Mouse (Mus musculus) gastrocnemius, postnatal 4 days (tissue): ENCODE measurements at regions not wholly inside any gene's neighbourhood (a gene's known extent, or its start where the extent isn't known, plus 50 kb on each side); places are given as distances from the start of the nearest gene placed in this dataset.

Source experiments
- DNase-seq, 2 experiments: peaks; one replicate each; pipeline ENCODE4 v3.0.0; 2021 to 2022; ENCODE audit warnings: low spot score in 2 of 2, mixed read lengths in 2 of 2

GRCm38 (mm10) chr11:45058658-45059057 is 441.5 kb downstream of the Ebf1 start:
- DNase-seq = no peak

DNA sequence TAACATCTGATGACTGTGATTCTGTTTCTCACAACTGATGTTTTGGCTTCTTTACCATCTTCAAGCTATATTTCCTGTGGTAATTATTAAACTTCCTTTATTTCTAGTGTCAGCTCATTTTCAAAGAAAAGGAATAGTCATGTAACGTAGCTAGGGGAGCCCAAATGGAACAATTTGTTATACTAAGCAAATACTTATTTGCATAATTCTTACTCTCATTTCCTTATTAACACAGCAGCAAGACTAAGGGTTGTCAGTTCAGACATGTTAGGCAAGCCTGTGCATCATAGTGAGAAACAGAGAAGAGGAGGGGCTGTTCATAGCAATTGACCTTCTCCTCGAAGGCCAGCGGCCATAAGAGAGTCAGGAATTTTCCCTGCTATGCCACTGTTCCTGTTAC is 449.5 kb downstream of the Ebf1 start:
- DNase-seq = no peak

- DNase-seq = no peak
Measured at GRCm38 (mm10) chr11:45070280-45070679, 453.2 kb downstream of the Ebf1 start.

DNA sequence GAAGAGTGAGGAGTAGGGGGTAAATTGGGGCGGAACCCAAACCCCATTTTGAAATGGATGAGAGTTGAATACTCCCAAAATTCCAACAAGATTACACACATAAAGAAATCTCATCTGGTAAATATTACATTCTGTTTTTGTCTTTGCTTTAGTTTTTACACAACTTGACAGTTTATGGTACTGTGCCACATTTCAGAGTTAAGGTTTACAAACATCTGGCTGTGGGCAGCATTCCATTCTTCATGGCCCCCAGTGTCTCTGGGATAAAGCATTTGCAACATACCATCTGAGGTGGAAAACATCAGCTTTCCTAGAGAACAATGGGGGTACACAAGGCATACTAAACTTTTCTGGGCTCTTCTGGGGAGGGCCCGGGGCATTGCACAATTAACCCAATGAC is 454.1 kb downstream of the Ebf1 start:
- peak in 1 of 2 experiments; percentile 21 for DNase-seq

DNA sequence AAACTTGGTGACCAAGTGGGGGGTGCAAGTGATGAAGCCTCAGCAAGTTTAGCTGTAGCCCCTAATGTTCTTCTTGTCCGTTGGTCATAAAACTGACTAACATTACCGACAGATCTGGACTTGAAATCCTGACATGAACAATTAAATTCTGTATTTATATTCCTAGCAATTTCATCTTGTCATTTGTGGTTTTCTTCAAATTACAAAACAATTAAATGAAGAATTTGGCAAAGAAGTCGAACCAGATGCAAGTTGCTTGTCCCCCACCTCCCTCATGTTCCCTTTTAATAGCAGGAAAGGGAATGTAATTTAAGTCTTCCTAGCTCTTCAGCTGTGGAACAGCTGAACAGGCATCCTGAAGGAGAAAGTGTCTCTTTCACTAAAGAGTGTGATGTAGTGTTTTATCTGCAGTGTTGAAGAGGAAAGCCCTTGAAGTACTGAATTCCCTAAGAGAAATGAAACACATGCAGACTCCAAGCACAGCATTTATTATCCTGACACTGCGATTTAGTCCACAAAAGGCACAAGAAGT is 467.5 kb downstream of the Ebf1 start:
- DNase-seq = no peak

DNA sequence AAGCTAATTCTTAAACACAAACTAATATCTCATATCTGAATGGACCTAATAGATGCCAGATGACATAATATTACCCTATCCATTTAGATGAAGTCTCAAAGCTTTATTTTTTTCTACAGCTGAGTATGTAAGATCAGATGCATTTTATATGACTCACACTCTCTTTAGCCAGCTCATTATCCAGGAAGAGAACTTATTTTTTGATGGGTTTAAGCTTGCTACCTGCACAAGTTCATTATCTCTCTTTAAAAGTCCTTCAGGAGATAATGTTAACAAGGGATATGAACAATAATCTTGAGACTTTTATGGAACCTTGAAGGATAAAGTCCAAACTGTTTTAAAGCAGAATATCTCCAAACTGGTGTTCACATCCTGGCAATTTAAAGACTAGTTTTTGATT is 468.0 kb downstream of the Ebf1 start:
- DNase-seq = no peak

GRCm38 (mm10) chr11:45087186-45087915 is 470.2 kb downstream of the Ebf1 start:
- DNase-seq = no peak

DNA sequence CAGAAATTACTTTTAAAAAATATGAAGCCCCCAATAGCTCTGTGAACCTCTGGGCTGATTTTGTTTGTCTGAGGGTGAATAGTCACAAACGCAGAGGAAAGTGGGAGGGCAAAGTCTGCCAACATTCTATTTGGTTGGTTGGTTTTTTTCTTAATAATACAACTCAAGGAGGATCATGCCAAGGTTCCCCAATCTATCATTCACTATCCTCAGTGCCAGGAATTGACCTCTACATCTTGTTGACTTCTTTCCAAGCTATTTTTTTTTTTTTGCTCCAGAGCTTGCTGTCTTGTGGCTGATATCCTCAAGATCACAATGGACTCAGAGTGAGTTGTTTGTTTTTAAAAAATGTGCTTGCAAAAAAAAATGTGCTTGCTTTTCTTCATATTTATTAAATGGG is 471.2 kb downstream of the Ebf1 start:
- no peak for DNase-seq

GRCm38 (mm10) chr11:45089561-45089960 is 472.4 kb downstream of the Ebf1 start:
- no peak for DNase-seq

- peak in 1 of 2 experiments; percentile 9 for DNase-seq
Measured at GRCm38 (mm10) chr11:45103498-45104336, 486.6 kb downstream of the Ebf1 start.

DNA sequence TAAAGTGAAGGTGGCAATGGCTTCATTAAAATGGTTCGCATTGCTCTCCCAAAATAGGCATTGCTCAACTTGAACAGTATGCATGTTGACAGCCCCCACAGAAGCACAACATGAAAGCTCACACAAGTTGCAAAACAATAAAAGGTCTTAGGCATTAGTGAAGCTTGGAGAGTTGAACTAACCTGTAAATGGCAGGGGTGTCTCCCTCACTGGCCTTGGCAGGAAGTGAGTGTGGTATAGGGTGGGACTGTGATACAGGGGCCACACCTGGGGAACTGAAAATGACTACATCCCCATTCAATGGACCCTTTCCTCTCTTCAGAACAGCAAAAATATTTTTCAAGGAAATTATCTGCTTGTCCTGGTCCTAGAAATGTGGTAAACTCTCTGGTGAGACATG is 499.6 kb downstream of the Ebf1 start:
- DNase-seq = no peak

DNA sequence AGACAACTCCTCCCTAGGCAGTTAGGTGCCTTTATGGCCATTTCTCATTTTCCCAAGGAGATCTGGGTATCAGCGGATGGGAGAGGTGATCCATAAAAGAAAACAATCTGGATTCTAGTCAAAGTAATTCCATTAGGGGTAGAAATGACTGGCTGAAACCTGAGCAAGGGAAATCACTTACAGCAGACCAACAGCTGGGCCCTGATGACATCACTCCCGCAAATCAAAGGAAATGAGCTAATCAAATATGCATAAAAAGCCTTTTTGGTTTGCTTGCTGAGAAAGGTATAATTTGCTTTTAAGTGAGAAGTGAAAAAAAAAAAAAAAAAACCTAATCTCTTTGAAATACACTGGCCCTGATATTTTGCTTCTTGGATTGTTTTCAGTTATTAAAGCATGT is 506.2 kb downstream of the Ebf1 start:
- no peak for DNase-seq

DNA sequence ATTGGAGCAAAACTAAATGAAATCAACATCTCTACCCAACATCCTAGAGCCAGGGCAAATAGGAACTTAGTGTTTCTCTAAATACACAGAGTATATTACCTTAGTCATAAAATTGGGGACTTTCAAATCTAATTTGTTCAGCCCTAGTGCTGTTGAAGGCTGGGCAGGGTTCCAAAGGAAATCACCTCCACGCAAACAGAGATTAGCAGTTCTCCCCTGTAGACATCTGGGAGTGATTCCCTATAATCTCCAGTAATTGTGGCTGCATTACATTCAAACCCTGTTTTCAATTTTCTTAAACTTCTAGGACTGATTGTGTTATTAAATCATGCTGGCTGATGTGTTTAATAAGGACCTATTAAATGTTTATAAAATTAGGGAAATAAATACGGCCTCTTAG is 519.7 kb downstream of the Ebf1 start:
- no peak for DNase-seq

DNA sequence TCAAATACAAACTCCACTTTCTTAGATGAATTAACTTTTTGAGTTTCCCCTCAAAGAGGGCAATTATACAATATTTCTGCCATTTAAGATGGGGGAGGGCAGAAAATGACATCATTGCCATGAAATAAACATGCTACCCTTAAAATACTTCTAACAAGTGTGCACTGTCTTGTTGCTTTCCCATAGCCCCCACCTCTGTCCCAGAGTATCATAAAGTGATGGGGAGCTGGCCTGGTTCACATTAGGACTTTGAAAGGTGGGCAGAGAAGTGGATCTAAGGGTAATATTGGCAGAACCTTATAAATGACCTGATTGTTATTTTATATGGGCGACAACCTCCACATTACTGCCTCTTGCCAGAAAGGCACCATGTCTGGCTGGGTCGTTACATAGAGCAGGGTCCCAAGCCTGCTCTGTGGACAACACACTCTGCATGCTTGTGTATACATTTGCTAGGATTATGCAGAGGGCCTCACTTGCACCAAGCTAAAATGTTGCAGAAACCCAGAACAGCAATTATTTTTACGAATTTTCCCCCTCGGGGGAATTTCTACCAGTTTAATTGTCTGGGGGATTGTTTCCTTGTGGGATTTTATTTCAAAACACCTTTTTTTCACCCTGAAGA is 521.3 kb downstream of the Ebf1 start:
- DNase-seq = no peak

DNA sequence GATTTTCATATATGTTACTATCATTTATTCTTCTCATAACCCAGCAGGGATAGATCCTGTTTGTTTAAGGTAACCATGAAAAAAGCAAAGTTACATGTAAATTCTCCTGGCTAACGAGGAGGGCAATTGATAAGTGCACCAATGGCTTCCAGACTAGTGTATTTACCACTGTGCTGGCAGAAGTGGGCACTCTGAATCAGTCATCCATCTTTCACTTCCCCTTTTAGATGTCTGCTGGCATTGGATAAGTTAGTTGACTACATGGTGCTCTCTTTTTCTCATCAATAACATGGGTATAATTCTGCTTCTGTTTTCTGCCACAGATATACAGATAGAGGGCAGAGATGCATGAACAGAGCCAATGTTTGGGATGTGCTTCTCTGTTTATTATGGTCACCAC is 523.4 kb downstream of the Ebf1 start:
- no peak for DNase-seq

DNA sequence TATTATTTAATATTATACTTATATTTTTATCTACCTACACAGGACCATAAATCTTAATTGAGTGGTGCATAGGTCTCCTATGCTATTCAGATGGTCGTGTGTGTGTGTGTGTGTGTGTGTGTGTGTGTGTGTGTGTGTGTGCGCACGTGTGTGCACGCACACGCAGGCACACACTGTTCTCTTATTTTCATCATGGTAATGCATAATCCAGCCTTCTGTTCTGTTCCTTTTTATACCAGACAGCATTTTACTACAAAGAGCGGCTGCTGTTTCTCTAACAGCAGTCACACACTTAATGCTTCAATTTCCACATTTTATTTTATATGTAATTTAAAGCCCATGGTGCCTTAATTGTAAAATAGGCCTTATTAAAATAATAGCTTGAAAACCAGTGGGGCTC is 537.0 kb downstream of the Ebf1 start:
- no peak for DNase-seq

- DNase-seq = no peak
Measured at GRCm38 (mm10) chr11:45154497-45154896, 537.4 kb downstream of the Ebf1 start.

GRCm38 (mm10) chr11:45155782-45156181 is 538.7 kb downstream of the Ebf1 start:
- DNase-seq = no peak

DNA sequence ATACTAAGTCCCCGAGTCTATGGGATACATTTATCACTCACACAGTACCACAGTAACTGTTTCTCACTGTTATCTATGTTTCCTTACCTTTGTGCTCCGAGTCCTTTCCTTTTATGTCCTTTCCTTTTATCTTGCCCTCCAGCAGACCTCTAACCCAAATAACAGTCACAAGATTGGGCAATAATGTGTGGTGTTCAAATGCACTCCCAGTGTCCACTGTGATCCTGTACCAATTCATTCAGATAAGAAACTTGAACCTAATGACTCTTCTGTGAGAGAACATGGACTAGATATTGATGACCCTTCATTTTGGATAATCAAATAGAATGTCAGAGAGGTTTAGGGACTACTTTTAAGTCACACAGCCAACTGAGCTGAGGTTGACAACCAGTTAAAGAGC is 541.2 kb downstream of the Ebf1 start:
- DNase-seq = no peak

- no peak for DNase-seq
Measured at GRCm38 (mm10) chr11:45160871-45161270, 543.8 kb downstream of the Ebf1 start.

DNA sequence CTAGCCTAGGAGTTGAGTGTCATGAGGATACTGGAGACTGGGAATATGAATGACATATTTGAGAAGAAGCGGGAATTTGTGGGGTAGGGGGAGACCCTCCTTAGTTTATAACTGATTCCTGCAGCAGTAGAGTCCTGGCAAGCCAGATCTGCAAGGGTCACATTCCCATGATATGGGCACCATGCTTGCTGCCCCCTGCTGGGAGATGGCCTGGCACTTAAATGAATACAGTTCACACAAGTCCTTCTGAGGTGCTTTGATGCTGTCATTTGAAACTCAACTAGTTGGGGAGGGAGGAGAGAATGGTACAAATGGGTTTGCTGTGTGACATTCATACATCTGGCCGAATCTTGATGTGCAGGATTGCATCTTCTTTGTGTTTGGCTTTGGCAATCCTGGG is 556.4 kb downstream of the Ebf1 start:
- DNase-seq = no peak

GRCm38 (mm10) chr11:45174071-45174470 is 557.0 kb downstream of the Ebf1 start:
- no peak for DNase-seq
